Mouse (Mus musculus) heart, adult 2 months (tissue): ENCODE measurements around the gene Rbm6. TPM values are rescaled to one million over a fixed set of nuclear protein-coding genes. Genes with fewer than 3 reads are reported as not detected.

Experiments used
- DNase-seq, 2 experiments: peaks; one replicate each; pipeline ENCODE4 v3.0.0; 2021
- H3K27ac ChIP-seq: fragments of 200-600 bp; 2 replicates; pipeline ENCODE4 v1.8.1; 2022
- H3K27me3 ChIP-seq: fragments of 200-500 bp; 2 replicates; pipeline ENCODE4 v1.6.1; 2012; ENCODE audit warnings: mild to moderate bottlenecking, low read length, inconsistent platforms, mixed read lengths; ENCODE audit not compliant: control insufficient read depth, insufficient read depth
- H3K36me3 ChIP-seq: fragments of 200-500 bp; 2 replicates; pipeline ENCODE4 v1.6.1; 2012; ENCODE audit warnings: low read length, inconsistent platforms; ENCODE audit not compliant: control insufficient read depth, insufficient read depth
- H3K4me1 ChIP-seq: fragments of 200-500 bp; 2 replicates; pipeline ENCODE4 v1.6.1; 2011; ENCODE audit warnings: low read length; ENCODE audit not compliant: control insufficient read depth, insufficient read depth
- H3K4me3 ChIP-seq: fragments of 200-600 bp; 2 replicates; pipeline ENCODE4 v1.8.1; 2022
- H3K79me2 ChIP-seq: fragments of 200-500 bp; replicated peaks from 2 replicates; pipeline ENCODE4 v1.6.1; 2012; ENCODE audit warnings: mild to moderate bottlenecking, inconsistent platforms, low read length, moderate library complexity, mixed read lengths; ENCODE audit not compliant: control insufficient read depth, insufficient read depth
- H3K9ac ChIP-seq: fragments of 200-500 bp; 2 replicates; pipeline ENCODE4 v1.6.1; 2012; ENCODE audit warnings: low read depth, mild to moderate bottlenecking, control low read depth, inconsistent platforms, low read length, mixed read lengths
- CTCF ChIP-seq: fragments of 200-600 bp; IDR thresholded peaks from 2 replicates; pipeline ENCODE4 v1.8.1; 2022; ENCODE audit warnings: antibody characterized with exemption, mild to moderate bottlenecking, moderate library complexity
- EP300 ChIP-seq: fragments of 200-500 bp; IDR thresholded peaks from 2 replicates; pipeline ENCODE4 v1.6.1; 2011; ENCODE audit warnings: low read depth, low read length, control low read depth; ENCODE audit not compliant: insufficient read depth
- POLR2A ChIP-seq: fragments of 200-500 bp; IDR thresholded peaks from 2 replicates; pipeline ENCODE4 v1.6.1; 2011; ENCODE audit warnings: mild to moderate bottlenecking, low read depth, low read length, control low read depth; ENCODE audit not compliant: insufficient read depth
- WGBS: fragments of 180-500 bp; shearing (Covaris S2); methylation state at CpG from one replicate; pipeline ENCODE4 v1.1.7; 2018; 5-methylcytosine and 5-hydroxymethylcytosine counted together
- intact Hi-C: fragments of 180-260 bp; cut with DNase I; formaldehyde crosslinking; loops from one replicate; pipeline ENCODE4 v1.15.1; 2025
- polyA plus RNA-seq: library from polyadenylated mRNA; depleted of rRNA; stranded (reverse); fragments of >200 nt; gene quantifications from 2 replicates; pipeline ENCODE4 v1.2.3, GENCODE M21; 2012
- total RNA-seq, 2 experiments: library from RNA; stranded (reverse); gene quantifications; 2 replicates each; pipeline ENCODE4 v1.2.3; 2021

Gene Rbm6
- total and polyA plus RNA-seq, 3 experiments = 8.3 to 31.2 (median 29.8) TPM

GRCm38 (mm10) chr9:107776809-107777208, 96.2 kb downstream of the Rbm6 start:
- Histone ChIP-seq H3K4me1 (no peaks in the 10 kb centered on the region), H3K36me3 (peaks cover 8% of the 10 kb centered on the region), H3K4me3 (no peak overlapping the region), H3K79me2 (no peaks in the 10 kb centered on the region; the same call in 1 of the 2 replicates), H3K27me3 (no peaks in the 10 kb centered on the region), H3K9ac (no peak overlapping the region), H3K27ac (no peak overlapping the region)
- TF ChIP-seq EP300 (no peak), POLR2A (no peak)
- DNase-seq = no peak
- intact Hi-C loops = loop anchor here (10.0 kb wide), 1 partner anchor 288 kb away; no protein-coding TSS in a partner anchor

DNA sequence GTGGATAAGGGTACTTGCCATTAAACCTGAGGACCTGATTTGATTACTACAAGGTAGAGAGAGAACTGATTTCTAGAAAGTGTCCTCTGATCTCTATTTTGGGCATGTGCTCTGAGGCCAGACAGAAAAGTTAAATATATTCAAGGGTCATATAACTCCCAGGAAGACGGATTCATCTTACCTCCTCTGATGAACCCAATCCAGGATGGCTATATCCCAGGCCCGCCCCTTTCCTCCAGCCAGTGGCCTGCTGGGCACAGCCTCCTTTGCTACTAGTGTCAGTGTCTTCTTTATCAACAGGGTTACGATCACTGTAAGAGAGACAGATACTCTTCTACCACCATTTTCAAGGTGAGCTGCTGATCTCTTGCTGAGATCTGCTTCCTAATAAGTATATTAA, 98.6 kb downstream of the Rbm6 start:
- WGBS = 90% methylated on average over 3 of the region's 3 CpGs
- no peaks in the 10 kb centered on the region for H3K27me3 ChIP-seq
- no peak overlapping the region for H3K4me3 ChIP-seq
- DNase-seq = no peak
- peaks cover 4% of the 10 kb centered on the region for H3K79me2 ChIP-seq
- peaks cover 7% of the 10 kb centered on the region for H3K36me3 ChIP-seq
- no peak overlapping the region for H3K27ac ChIP-seq
- no peaks in the 10 kb centered on the region; the same call in 1 of the 2 replicates for H3K4me1 ChIP-seq
- intact Hi-C loops = loop anchor here (10.0 kb wide), 1 partner anchor 290 kb away; no protein-coding TSS in a partner anchor
- no peak overlapping the region for H3K9ac ChIP-seq
- TF ChIP-seq EP300 (no peak), POLR2A (no peak), CTCF (no peak)

DNA sequence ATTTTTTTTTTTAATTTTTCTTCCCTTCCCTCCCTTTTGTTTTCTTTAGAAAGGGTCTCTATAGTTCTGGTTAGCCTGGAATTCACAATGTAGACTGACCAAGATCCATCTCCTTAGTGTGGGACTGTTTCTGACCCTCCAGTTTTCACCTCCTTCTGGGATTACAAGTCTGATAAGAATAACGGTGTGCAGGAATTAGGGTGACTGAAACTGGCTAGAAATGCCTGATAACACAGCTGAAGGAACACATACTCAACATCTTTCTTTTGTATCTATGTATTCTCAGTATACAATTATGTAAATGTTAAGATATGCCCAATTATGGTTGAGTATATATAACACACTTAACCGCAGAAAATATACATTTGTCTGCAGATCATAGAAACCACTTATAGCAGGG, 101.3 kb downstream of the Rbm6 start:
- peaks cover 4% of the 10 kb centered on the region; the same call in 1 of the 2 replicates for H3K4me1 ChIP-seq
- no peak overlapping the region for H3K4me3 ChIP-seq
- no peak overlapping the region for H3K27ac ChIP-seq
- peaks cover 4% of the 10 kb centered on the region for H3K79me2 ChIP-seq
- peaks cover 22% of the 10 kb centered on the region for H3K36me3 ChIP-seq
- no peaks in the 10 kb centered on the region for H3K27me3 ChIP-seq
- no peak overlapping the region for H3K9ac ChIP-seq
- intact Hi-C loops = loop anchor here (10.0 kb wide), 1 partner anchor 293 kb away; no protein-coding TSS in a partner anchor
- 48% methylated on average over 2 of the region's 2 CpGs for WGBS
- TF ChIP-seq CTCF (no peak), EP300 (no peak), POLR2A (no peak)
- no peak for DNase-seq

GRCm38 (mm10) chr9:107770374-107771290, 102.4 kb downstream of the Rbm6 start, which contains the start of gene Rbm5:
Gene Rbm5 (minus strand): TSS chr9:107770996.
- under 1% methylated on average over 60 of the region's 60 CpGs for WGBS
- Histone ChIP-seq H3K4me1 (peaks cover 4% of the 10 kb centered on the region; the same call in 1 of the 2 replicates), H3K79me2 (peaks cover 4% of the 10 kb centered on the region), H3K4me3 (peak within 1 kb of the TSS; percentile 95), H3K9ac (peak within 1 kb of the TSS; percentile 90), H3K27ac (peak within 1 kb of the TSS; percentile 95), H3K36me3 (peaks cover 22% of the 10 kb centered on the region), H3K27me3 (no peaks in the 10 kb centered on the region)
- intact Hi-C loops = loop anchor here (10.0 kb wide), 1 partner anchor 294 kb away; no protein-coding TSS in a partner anchor
- TF ChIP-seq POLR2A (peak; percentile 97), CTCF (no peak), EP300 (peak; percentile 72)
- peak; percentile 91 to 95 for DNase-seq

- Histone ChIP-seq H3K79me2 (peaks cover 5% of the 10 kb centered on the region), H3K4me1 (peaks cover 4% of the 10 kb centered on the region; the same call in 1 of the 2 replicates), H3K27ac (peak overlapping the region; percentile 95), H3K9ac (peak overlapping the region; percentile 90), H3K4me3 (peak overlapping the region; percentile 95), H3K36me3 (peaks cover 27% of the 10 kb centered on the region), H3K27me3 (no peaks in the 10 kb centered on the region)
- intact Hi-C loops = loop anchor here (10.0 kb wide), 1 partner anchor 295 kb away; no protein-coding TSS in a partner anchor
- TF ChIP-seq POLR2A = no peak
- no peak for TF ChIP-seq EP300
- TF ChIP-seq CTCF = no peak
- under 1% methylated on average over 9 of the region's 9 CpGs for WGBS
- DNase-seq = no peak
Observed at GRCm38 (mm10) chr9:107770037-107770373, 103.0 kb downstream of the Rbm6 start.

GRCm38 (mm10) chr9:107769445-107770000, 103.5 kb downstream of the Rbm6 start:
- Histone ChIP-seq H3K4me1 (peaks cover 4% of the 10 kb centered on the region; the same call in 1 of the 2 replicates), H3K27me3 (no peaks in the 10 kb centered on the region), H3K79me2 (peaks cover 5% of the 10 kb centered on the region), H3K27ac (peak overlapping the region; percentile 95), H3K36me3 (peaks cover 30% of the 10 kb centered on the region), H3K4me3 (peak overlapping the region; percentile 95), H3K9ac (0 out of 2 replicates have a peak overlapping the region, but pooled peaks have one; percentile 29)
- TF ChIP-seq POLR2A (no peak), EP300 (no peak), CTCF (no peak)
- intact Hi-C loops = no loop called here
- DNase-seq = no peak
- 6% methylated on average over 4 of the region's 4 CpGs for WGBS
